Mouse (Mus musculus) erythroblast, embryonic 14.5 days (primary cell): Measurements from ENCODE around the gene Imp3.

Experiments
- GATA1 ChIP-seq: IDR thresholded peaks from 2 replicates; pipeline ENCODE4 v1.6.1; 2012; ENCODE audit warnings: low read length, inconsistent platforms, mixed read lengths
- TAL1 ChIP-seq: IDR thresholded peaks from 3 replicates; pipeline ENCODE4 v1.6.1; 2012; ENCODE audit warnings: low read length, inconsistent platforms, mixed read lengths

- no peak for TF ChIP-seq GATA1
- TF ChIP-seq TAL1, result no peak
Measured at GRCm38 (mm10) chr9:56923841-56924650, 13.2 kb upstream of the Imp3 start.
